Mouse (Mus musculus): Measurements from ENCODE around the gene Mael.

Gene Mael

GRCm38 (mm10) chr1:166204171-166204570, 34.4 kb downstream of the Mael start:
- no peak for DNase-seq

GRCm38 (mm10) chr1:166189821-166190220, 48.7 kb downstream of the Mael start:
- no peak for DNase-seq

- no peak for DNase-seq
These were observed 53.2 kb downstream of the Mael start for GRCm38 (mm10) chr1:166185357-166185756.

GRCm38 (mm10) chr1:166184391-166185229, 53.9 kb downstream of the Mael start:
- DNase-seq: no peak

- DNase-seq: no peak
These were observed 55.5 kb downstream of the Mael start for GRCm38 (mm10) chr1:166182952-166183627.

- no peak for DNase-seq
These were observed 57.0 kb downstream of the Mael start for GRCm38 (mm10) chr1:166181510-166181909.

GRCm38 (mm10) chr1:166173621-166174020, 64.9 kb downstream of the Mael start:
- DNase-seq: no peak

GRCm38 (mm10) chr1:166172992-166173391, 65.6 kb downstream of the Mael start:
- no peak for DNase-seq

- DNase-seq: no peak
These were observed 67.7 kb downstream of the Mael start for GRCm38 (mm10) chr1:166170852-166171251.

- no peak for DNase-seq
These were observed 68.8 kb downstream of the Mael start for GRCm38 (mm10) chr1:166169713-166170112.

- no peak for DNase-seq
These were observed 70.5 kb downstream of the Mael start for GRCm38 (mm10) chr1:166168017-166168416.

GRCm38 (mm10) chr1:166167405-166167804, 71.1 kb downstream of the Mael start:
- DNase-seq: no peak

GRCm38 (mm10) chr1:166165159-166165558, 73.4 kb downstream of the Mael start:
- no peak for DNase-seq

- no peak for DNase-seq
These were observed 74.0 kb downstream of the Mael start for GRCm38 (mm10) chr1:166164580-166164979.

GRCm38 (mm10) chr1:166160569-166161445, 77.7 kb downstream of the Mael start:
- peak; percentile 73 to 83 for DNase-seq

GRCm38 (mm10) chr1:166160111-166160510, 78.4 kb downstream of the Mael start:
- DNase-seq: no peak

GRCm38 (mm10) chr1:166158664-166159063, 79.9 kb downstream of the Mael start:
- DNase-seq: no peak

GRCm38 (mm10) chr1:166157712-166158111, 80.8 kb downstream of the Mael start:
- DNase-seq: no peak

- DNase-seq: no peak
These were observed 83.4 kb downstream of the Mael start for GRCm38 (mm10) chr1:166155113-166155494.

- DNase-seq: peak; percentile 80 to 82
These were observed 84.1 kb downstream of the Mael start for GRCm38 (mm10) chr1:166154162-166155112.

GRCm38 (mm10) chr1:166153351-166154120, 85.0 kb downstream of the Mael start:
- peak; percentile 88 for DNase-seq

All from cerebellum, postnatal 36 days (tissue).